Mouse (Mus musculus) right cerebral cortex, postnatal 14 days (tissue): ENCODE data around the gene Usp4.
"Not testable (repeated sequence)": the region's sequence is repeated elsewhere in the genome, so short reads cannot be mapped to it uniquely, and the experiment has no call there.

ENCODE experiments used
- DNase-seq: peaks from one replicate; pipeline ENCODE4 v3.0.0; 2022

Usp4 gene

DNA sequence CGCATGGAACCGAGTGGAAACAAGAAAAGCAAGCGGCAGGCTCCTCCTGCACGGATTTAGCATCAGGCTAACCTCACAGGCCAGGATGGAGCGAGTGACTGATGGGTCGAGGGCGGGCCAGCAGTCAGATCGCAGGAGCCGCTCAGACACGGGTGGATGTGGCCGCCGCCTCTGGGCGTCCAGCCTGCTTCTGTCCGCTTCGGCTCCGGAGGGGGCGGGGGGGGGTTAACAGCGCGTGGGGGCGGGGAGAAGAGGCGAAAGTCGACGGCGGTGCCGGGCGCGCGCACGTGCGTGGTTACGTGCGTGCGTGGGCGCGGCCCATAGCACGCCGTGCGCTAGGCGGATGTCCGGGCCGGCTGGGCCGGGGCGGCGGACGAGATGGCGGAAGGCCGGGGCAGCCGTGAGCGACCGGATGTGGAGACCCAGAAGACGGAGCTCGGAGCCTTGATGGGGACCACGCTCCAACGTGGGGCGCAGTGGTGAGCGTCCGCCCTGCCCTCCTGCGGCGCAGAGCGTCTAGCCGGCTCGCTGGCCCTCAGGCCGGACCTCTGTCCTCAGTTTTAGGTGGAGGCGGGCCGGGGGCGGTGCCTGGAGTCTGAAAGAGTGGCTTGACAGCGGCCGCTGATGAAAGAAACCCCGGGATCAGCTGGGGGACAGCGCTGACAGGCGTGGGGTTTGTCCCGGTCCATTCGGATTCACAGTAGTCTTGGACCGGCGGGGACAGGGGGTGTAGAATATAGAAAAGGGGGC is at the start of gene Usp4:
Usp4 (plus strand) TSS at position 314 of the 750 bp plus-strand sequence.
- DNase-seq, result peak; percentile 92

DNA sequence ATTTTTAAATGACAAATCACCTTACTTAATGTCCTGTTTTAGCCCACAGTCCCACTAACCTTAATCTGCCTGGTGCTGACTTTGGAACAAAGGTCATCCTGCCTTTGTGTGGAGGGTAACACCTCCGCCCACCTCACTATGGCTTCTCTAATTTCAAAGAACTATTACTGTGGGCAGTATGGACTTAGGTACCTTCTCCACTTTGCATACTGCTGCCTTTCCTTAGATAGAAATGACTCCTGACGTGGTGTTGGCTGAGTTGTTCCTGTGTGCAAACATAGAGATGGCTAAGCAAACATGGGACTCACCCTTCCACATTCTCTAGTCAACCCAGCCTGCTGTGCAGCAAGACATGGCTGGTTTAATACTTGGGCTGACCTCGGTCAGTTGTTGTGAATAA is 45.8 kb upstream of the Usp4 start:
- DNase-seq, result no peak

DNA sequence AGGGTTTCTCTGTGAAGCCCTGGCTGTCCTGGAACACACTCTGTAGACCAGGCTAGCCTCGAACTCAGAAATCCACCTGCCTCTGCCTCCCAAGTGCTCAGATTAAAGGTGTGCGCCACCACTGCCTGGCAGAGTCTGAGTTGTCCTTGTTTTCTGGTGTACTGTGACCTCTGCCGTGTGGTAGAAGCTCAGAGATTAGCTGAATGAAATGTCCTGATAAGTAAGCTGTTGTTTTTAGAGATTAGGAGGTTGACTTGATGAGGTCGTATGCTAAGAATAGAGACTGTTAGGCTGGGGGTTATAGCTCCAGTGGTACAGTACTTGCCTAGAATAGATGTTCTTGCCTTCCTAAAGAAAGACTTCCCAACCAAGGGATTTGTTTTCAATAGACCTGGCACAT is 42.9 kb upstream of the Usp4 start:
- no peak for DNase-seq

DNA sequence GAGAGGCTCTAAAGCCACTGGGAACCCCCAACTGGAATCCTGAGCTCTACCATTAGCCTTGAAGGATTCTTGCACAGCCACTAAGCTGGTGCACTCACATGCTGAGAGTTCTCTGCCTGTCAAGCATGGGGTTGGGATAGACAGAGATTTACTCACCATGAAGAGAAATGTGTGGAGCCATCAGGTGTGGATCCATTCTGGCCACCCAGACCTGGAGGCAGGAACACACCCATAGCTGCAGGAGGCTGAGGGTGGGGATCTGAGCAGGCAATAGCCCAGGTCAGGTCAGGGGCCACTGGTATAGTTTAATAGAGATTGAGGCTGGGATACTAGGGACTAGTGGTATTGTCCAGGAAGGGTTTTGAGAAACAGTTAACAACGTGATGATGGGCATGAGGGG is 42.5 kb upstream of the Usp4 start:
- no peak for DNase-seq

DNA sequence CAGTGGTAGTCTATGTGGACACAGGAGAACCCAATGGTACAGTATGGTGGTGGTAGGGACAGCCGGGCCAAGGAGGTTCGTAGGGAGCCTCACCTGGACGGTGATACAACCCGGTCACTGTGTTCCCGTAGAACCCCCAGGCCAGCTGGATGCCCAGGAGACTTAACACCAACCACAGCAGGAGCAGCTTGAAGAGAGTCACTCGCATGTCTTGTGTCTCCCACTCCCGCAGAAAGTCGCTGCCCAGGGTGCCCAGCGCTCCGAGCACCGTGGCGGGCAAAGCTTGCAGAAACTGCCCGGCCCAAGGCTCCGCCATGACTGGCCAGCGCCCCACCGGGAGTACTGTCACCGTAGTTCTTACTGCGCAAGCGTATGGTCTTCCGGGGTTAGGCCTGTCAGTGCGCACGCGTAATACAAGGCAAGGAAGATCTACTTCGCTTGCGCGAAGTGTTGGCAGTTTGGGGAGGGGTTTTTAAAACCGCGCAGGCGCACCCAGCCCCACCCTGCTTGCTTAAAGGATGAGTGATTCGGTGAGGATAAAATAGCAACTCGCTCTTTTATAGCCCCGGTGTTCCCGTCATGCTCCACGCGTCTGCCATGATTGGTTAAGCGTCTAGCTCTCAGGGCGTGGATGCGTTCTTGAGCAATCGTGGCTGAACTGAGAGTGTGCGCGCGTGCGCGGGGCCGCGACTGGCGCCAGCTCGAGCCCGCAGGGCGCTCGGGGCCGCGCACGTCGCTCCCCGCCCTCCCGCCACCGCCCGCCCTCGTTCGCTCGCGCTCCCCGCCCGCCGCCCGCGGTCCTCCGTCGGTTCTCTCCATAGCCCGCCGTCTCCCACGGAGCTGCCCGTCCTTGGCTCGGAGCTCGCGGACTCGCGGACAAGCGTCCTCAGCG is 41.8 kb upstream of the Usp4 start, which contains the start of the genes Rhoa and Tcta:
Rhoa (plus strand) TSS at position 501 of the 892 bp plus-strand sequence.
Tcta (minus strand) TSS at position 532 of the 892 bp plus-strand sequence.
- peak; percentile 96 for DNase-seq

DNA sequence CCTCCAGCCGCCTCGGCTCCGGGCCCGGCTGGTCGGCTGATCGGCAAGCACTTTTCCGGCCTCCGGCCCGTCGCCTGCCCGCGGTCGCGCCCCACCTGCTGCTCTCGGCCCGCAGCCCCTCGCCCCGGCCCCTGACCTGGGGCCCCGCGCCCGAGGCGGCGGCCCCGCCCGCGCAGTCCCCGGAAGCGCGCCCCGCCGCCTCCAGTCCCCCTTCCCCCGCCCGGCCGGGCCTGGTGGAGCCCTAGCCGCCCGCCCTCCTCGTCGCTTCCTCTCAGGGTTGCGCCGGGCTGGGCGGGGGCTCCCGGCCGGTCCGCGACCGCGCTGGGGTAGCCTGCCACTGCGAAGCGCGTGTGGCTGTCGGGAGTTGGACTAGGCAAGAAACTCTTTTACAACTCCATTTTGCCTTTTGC is 41.1 kb upstream of the Usp4 start:
- DNase-seq, result peak; percentile 66

DNA sequence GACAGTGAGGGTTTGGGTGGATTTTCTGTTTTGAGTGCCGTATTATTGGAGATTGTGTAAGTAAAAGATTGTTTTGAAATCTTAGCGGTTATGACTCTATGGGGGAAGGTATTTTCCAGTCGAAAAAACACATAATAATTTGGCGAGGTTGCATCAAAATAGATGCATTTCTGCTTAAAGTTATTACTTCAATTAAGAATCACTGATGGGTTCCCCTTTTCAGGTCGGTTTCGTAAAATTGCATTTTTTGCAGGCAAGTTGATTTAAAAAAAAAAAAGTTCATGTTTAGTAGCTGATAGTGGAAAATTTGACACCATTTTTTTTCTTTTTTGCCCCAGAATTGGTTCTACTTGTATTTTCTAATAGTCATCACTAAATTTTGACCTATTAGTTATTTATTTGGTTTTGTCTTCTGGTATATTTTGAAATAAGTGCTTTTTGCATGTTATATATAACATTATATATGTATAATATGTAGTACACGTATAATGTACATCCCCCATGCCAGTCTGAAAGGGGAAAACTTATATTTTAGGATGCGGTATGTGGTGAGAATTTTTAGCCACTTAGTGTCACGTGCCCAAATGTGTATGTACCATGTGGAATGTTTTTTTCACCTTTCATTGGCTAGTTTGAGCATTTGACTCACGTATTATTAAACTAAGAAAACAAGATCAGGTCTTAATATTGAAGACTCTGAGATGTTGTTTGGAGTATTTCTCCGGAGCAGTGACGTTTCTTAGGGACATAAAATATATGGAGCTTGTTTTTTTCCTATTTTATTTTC is 40.4 kb upstream of the Usp4 start:
- no peak for DNase-seq

DNA sequence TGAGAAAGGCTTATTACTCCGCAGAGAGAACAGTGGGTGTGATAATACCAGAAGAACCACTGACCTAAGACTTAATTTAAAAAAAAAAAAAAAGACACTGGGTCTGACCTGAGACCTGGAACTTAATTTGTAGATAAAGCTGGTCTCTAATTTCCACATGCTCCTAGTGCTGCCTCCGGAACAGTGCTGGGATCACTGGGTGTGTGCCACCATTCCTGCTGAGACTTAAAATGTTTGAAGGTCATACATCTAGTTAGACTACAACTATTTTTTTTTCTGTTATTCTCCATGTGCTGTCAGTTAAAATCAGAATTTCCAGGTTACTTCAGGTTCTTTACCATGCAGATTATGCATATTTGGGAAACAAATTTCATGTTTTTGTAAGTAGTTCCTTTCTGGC is 39.5 kb upstream of the Usp4 start:
- no peak for DNase-seq

DNA sequence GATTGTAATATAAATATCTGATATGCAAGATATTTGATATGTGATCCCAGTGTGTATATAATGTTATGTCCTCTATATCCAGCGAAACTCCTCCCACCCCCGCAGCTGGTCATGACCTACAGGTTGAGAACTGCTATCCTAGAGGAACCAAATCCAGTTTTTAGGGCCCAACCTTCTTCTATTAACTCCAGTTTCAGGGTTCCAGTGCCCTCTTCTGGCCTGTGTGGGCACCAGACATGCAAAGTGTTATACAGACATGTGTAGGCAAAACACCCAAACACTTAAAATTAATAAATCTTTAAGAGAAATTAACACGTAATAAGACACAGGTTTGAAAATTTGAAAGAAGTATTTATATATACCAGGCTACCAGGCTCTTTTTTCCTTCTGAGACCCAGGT is 30.1 kb upstream of the Usp4 start:
- DNase-seq, result no peak

DNA sequence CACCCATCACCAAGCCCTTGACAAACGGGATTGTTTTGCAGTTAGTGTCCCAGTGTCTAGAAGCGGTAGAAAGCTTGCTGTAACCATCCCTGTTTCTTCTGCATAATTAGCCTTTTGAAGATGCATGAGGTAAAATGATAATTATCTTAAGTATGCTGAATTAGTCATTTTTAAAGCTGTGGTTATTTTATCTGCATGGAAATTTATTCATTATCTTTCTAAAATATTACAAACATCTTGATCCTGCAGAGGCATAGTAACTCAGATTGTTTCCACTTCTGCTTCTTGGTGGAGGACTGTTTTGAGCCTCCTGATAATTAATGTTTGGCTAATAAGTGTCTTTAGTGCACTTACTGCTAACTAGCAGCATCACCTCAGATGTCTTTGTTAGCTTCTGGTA is 29.2 kb upstream of the Usp4 start:
- no peak for DNase-seq

DNA sequence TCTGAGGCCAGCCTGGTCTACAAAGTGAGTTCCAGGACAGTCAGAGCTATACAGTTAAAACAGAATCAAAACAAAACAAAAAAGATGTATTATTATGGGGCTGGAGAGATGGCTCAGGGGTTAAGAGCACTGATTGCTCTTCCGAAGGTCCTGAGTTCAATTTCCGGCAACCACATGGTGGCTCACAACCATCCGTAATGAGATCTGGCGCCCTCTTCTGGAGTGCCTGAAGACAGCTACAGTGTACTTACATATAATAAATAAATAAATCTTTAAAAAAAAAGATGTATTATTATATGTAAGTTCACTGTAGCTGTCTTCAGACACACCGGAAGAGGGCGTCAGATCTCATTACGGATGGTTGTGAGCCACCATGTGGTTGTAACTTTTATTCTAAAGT is 25.6 kb upstream of the Usp4 start:
- not testable (repeated sequence) for DNase-seq

DNA sequence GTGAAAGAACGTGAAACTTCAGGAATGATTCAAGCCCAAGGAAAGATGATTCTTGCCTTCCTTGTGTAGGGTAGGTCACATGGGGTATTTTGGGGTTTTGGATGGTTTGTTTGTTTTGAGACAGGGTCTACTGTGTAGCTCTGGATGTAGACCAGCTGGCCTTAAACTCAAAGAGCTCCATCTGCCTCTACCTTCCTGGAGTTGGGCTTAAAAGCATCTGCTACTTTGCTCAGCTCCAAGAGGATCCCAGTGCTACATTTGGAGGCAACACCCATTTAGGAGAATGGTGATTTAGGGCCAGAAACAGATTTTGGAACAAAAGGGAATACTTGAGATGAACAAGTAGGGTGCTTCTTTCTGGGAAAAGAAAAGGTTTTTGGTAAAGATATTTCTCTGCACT is 22.9 kb upstream of the Usp4 start:
- no peak for DNase-seq

DNA sequence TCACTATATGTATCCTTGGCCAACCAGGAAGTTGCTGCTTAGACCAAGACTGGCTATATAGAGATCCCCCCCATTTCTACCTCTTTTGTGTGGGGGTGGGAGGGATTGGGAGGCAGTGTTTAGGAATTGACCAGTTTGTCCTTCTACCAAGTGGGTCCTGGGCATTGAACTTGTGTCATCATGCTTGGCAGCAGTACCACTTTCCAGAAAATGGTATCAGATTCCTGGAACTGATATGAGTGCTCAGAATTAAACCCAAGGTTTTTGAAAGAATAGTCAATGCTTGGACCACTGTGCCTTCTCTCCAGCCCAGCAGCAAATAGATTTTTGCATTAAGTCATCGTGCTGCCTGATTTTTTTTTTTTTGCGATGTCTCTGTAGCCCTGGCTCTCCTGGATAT is 21.8 kb upstream of the Usp4 start:
- DNase-seq, result no peak

DNA sequence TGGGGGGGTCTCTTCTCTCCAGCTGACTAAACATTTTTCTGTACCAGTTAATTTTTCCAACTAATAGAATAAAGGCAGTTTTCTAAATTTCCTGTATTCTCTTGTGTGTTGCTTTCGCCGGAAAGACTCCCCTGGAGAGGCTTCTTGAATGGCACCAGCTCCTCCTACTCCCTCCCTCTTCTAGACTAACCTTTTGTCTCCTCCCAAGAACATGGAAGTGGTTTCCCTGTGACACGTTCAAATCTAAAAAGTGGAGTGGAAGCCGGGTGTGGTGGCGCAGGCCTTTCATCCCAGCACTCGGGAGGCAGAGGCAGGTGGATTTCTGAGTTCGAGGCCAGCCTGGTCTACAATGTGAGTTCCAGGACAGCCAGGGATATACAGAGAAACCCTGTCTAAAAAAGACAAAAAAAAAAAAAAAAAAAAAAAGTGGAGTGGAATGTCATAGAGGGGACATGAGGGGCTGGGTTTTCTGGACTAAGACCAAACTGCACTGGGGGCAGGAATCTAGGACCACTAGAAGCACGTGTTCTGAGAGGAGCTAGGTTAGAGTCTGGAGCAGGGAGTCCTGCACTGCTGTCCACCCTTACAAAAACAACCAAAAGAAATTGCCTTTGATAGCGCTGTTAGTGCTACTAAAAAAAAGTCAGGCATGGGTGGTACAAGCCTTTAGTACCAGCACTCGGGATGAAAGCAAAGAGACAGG is 9.7 kb upstream of the Usp4 start:
- DNase-seq, result no peak

DNA sequence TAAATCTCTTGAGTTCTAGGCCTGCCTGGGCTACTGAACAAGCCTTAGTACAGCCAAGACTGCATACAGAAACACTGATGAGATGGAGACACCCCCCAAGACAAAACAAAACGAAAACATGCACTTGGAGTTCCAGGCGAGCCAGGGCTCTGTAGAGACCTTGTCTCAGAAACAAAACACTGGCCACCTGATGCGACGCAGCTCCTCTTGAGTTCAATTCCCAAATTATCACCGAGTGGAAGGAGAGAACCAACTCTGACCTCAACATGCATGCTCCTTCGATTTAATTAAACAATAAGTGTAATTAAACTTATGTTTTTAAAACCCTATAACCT is 9.1 kb upstream of the Usp4 start:
- DNase-seq, result no peak

DNA sequence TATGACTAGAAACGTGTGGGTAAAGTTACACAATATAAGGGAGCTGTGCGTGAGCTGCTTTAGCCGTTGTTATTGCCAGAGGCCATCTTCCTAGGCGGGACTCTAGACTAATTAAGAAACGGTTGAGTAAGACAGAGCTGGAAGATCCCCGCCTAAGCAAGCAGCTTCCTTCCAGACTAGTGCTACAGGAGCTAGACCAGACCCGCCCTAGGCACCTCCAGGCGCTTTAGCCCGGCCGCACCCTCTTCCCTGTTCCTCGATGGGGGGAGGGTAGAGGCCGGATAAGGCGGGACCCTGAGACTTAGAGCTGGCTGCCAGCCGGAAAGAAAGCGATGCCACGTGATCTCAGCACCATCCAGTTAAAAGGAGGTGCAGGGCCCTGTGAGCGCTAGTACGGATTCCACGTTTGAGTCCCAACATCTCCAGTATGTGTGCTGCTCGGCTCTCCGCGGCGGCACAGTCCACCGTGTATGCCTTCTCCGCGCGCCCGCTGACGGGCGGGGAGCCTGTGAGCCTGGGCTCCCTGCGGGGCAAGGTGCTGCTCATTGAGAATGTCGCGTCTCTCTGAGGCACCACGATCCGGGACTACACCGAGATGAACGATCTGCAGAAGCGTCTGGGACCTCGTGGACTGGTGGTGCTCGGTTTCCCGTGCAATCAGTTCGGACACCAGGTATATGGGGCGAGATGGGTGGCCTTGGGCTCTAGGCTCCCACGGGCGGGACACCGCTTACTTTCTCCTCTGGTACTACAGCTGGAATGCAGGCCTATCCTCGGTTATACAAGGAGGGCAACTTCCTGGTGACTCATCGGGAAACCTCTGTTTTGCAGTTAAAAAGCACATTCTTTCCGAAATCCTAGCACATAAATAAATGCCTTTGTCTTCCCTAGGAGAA is 8.5 kb upstream of the Usp4 start, which contains the start of gene Gpx1:
Gpx1 (plus strand) TSS at position 18 of the 896 bp plus-strand sequence.
- peak; percentile 78 for DNase-seq

DNA sequence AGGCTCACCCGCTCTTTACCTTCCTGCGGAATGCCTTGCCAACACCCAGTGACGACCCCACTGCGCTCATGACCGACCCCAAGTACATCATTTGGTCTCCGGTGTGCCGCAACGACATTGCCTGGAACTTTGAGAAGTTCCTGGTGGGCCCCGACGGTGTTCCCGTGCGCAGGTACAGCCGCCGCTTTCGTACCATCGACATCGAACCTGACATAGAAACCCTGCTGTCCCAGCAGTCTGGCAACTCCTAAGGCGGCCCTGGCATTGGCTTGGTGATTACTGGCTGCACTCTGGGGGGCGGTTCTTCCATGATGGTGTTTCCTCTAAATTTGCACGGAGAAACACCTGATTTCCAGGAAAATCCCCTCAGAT is 7.8 kb upstream of the Usp4 start:
- no peak for DNase-seq

DNA sequence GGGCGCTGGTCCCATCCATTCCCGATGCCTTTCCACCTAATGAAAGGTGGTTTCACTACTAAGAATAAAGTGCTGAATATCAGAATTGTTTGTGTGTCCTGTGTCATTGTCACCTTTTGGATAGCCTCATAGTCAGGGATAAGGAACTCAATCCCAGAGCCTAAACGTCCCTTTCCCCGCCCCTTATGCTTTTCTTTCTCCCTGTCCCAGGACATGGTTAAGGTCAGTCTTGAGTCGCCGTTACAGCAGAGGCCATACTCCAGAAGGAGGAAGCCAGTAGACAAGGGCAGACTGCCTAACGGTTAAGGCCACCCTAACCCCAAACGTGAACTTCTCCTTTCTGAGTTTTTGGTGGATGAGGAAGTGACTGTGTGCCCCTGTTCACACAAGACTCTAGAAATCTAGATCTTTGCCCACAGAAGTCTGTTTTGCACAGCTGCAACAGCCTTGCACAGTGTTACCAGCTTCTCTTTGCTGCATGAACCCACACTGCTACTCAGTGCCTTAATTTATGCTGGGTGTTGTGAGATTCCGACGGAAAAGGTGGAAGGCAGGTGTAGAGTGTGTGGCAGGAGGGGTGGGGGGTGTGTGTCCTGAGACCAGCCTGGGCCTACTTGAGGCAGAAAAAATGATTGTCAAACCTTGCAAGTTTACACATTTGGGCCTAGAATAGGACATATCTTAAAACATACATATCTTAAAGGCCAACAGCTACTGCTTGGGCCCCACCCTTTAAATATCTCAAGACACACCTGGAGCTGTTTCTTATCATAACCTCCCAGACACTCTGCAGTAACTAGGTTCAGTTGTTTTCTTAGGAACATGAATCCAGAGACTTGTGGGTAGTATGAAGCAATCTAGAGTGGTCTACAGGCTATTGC is 7.2 kb upstream of the Usp4 start:
- no peak for DNase-seq

DNA sequence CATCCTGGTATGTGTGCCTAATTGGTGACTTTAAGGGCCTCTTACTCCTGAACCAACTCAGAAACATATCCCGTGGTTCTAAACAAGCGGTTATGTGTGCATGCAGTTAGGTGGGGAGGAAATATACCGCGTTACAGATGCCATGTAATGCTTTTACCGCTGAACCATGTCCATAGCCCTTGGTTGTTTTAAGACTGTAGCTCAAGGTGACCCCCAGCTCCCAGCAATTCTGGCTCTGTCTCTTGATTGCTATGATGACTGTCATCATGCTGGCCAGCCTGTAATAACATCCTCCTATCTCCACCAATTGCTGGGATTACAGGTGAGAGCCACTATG is 6.5 kb upstream of the Usp4 start:
- no peak for DNase-seq

DNA sequence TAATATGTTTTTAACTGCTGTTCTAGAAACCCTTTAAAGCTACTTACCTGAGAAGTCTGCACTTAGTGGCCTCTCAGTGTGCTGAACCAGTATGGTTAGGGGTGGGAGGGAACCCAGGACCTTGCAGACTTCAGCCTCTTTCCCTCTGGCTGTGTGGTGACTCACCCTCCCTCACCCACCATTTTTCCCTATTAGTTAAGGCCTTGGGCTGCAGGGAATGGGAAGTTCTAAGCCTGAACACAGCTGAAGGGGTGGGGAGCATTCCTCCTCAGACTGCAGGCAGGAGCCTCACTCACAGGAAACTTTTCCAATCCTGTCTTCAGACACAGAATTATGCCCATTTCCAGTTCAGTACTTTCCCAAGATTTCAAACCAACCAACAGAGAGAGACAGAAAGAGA is 5.9 kb upstream of the Usp4 start:
- no peak for DNase-seq
